Mouse (Mus musculus) MEL (cell line): ENCODE data around the gene Zap70. TPM values are rescaled to one million over a fixed set of nuclear protein-coding genes. Genes with fewer than 3 reads are reported as not detected.

Source experiments
- DNase-seq: peaks from one replicate; pipeline ENCODE4 v3.0.0; 2011; ENCODE audit warnings: low read depth, low spot score
- H3K27ac ChIP-seq: 2 replicates; pipeline ENCODE4 v1.5.1; 2012; ENCODE audit warnings: low read depth, mild to moderate bottlenecking, control low read depth, low read length, moderate library complexity; ENCODE audit not compliant: control insufficient read depth
- H3K27me3 ChIP-seq, 2 experiments: fragments of 150-350 bp in 1 of 2; sonication (generic) in 1 of 2; 2 replicates each; pipeline ENCODE4 v1.6.1; 2012; ENCODE audit warnings: low read length in 2 of 2, mild to moderate bottlenecking in 2 of 2, improper control_type of control experiment in 1 of 2, moderate library complexity in 1 of 2; ENCODE audit not compliant: insufficient read depth in 2 of 2, control insufficient read depth in 1 of 2
- H3K36me3 ChIP-seq, 2 experiments: 2 replicates each; pipeline ENCODE4 v1.6.1; 2012 to 2014; ENCODE audit warnings: low read length in 2 of 2, improper control_type of control experiment in 1 of 2, inconsistent platforms in 1 of 2, mild to moderate bottlenecking in 1 of 2; ENCODE audit not compliant: insufficient read depth in 2 of 2, control insufficient read depth in 1 of 2
- H3K4me1 ChIP-seq, 2 experiments: fragments of 150-350 bp in 1 of 2; sonication (generic) in 1 of 2; 2 replicates each; pipeline ENCODE4 v1.6.1; 2012; ENCODE audit warnings: low read length in 2 of 2, improper control_type of control experiment in 1 of 2, mild to moderate bottlenecking in 1 of 2; ENCODE audit not compliant: insufficient read depth in 2 of 2, control insufficient read depth in 1 of 2
- H3K4me3 ChIP-seq, 2 experiments: fragments of 150-350 bp in 1 of 2; sonication (generic) in 1 of 2; 2 replicates each; pipeline ENCODE4 v1.5.1; 2012; ENCODE audit warnings: low read depth in 2 of 2, low read length in 2 of 2, mild to moderate bottlenecking in 2 of 2, moderate library complexity in 2 of 2, control low read depth in 1 of 2, improper control_type of control experiment in 1 of 2; ENCODE audit not compliant: control insufficient read depth in 1 of 2, insufficient read depth in 1 of 2
- H3K79me2 ChIP-seq: 2 replicates; pipeline ENCODE4 v1.6.1; 2012; ENCODE audit warnings: mild to moderate bottlenecking, low read length, moderate library complexity; ENCODE audit not compliant: control insufficient read depth, poor library complexity, insufficient read depth
- H3K9ac ChIP-seq: 2 replicates; pipeline ENCODE4 v1.6.1; 2012; ENCODE audit warnings: low read depth, mild to moderate bottlenecking, control low read depth, low read length, moderate library complexity; ENCODE audit not compliant: control insufficient read depth, poor library complexity, severe bottlenecking
- H3K9me3 ChIP-seq: fragments of 150-350 bp; sonication (generic); replicated peaks from 2 replicates; pipeline ENCODE4 v1.6.1; 2012; ENCODE audit warnings: mild to moderate bottlenecking, low read length, improper control_type of control experiment, moderate library complexity; ENCODE audit not compliant: insufficient read depth
- CHD1 ChIP-seq: IDR thresholded peaks from 2 replicates; pipeline ENCODE4 v1.6.1; 2012; ENCODE audit warnings: low read depth, mild to moderate bottlenecking, inconsistent platforms, low read length, improper control_type of control experiment
- E2F4 ChIP-seq: IDR thresholded peaks from 2 replicates; pipeline ENCODE4 v1.6.1; 2011; ENCODE audit warnings: low read depth, low read length, improper control_type of control experiment, borderline replicate concordance
- ETS1 ChIP-seq: IDR thresholded peaks from 2 replicates; pipeline ENCODE4 v1.6.1; 2012; ENCODE audit warnings: low read depth, mild to moderate bottlenecking, inconsistent platforms, low read length, improper control_type of control experiment, moderate library complexity
- GABPA ChIP-seq: IDR thresholded peaks from 2 replicates; pipeline ENCODE4 v1.6.1; 2012; ENCODE audit warnings: low read depth, mild to moderate bottlenecking, inconsistent platforms, low read length, improper control_type of control experiment, moderate library complexity
- GATA1 ChIP-seq: IDR thresholded peaks from 2 replicates; pipeline ENCODE4 v1.6.1; 2011; ENCODE audit warnings: low read depth, low read length, improper control_type of control experiment
- HCFC1 ChIP-seq: IDR thresholded peaks from 2 replicates; pipeline ENCODE4 v1.6.1; 2012; ENCODE audit warnings: low read depth, mild to moderate bottlenecking, inconsistent platforms, low read length, improper control_type of control experiment, moderate library complexity
- KAT2A ChIP-seq: conservative IDR thresholded peaks from 2 replicates; pipeline ENCODE4 v1.6.1; 2012; ENCODE audit warnings: low read depth, low read length, improper control_type of control experiment, inconsistent platforms
- MAX ChIP-seq: IDR thresholded peaks from 2 replicates; pipeline ENCODE4 v1.6.1; 2011; ENCODE audit warnings: low read length, improper control_type of control experiment
- MEF2A ChIP-seq: IDR thresholded peaks from 2 replicates; pipeline ENCODE4 v1.6.1; 2014; ENCODE audit warnings: low read depth, mild to moderate bottlenecking, inconsistent platforms, low read length, improper control_type of control experiment; ENCODE audit not compliant: poor library complexity, insufficient replicate concordance, severe bottlenecking; ENCODE audit errors: extremely low read depth
- MXI1 ChIP-seq: IDR thresholded peaks from 2 replicates; pipeline ENCODE4 v1.6.1; 2011; ENCODE audit warnings: mild to moderate bottlenecking, low read depth, low read length, improper control_type of control experiment
- MYB ChIP-seq: IDR thresholded peaks from 2 replicates; pipeline ENCODE4 v1.6.1; 2011; ENCODE audit warnings: mild to moderate bottlenecking, low read depth, low read length, improper control_type of control experiment
- NRF1 ChIP-seq: IDR thresholded peaks from 2 replicates; pipeline ENCODE4 v1.6.1; 2014; ENCODE audit warnings: low read depth, mild to moderate bottlenecking, inconsistent platforms, low read length, improper control_type of control experiment, moderate library complexity; ENCODE audit not compliant: poor library complexity, insufficient read depth, severe bottlenecking
- POLR2A ChIP-seq, 2 experiments: IDR thresholded peaks; 2 replicates each; pipeline ENCODE4 v1.6.1; 2011 to 2012; ENCODE audit warnings: low read length in 2 of 2, mild to moderate bottlenecking in 2 of 2, control low read depth in 1 of 2, improper control_type of control experiment in 1 of 2, low read depth in 1 of 2, moderate library complexity in 1 of 2; ENCODE audit not compliant: control insufficient read depth in 1 of 2, insufficient read depth in 1 of 2, poor library complexity in 1 of 2
- RCOR1 ChIP-seq: IDR thresholded peaks from 2 replicates; pipeline ENCODE4 v1.6.1; 2012; ENCODE audit warnings: low read depth, mild to moderate bottlenecking, inconsistent platforms, low read length, improper control_type of control experiment
- SMC3 ChIP-seq: IDR thresholded peaks from 2 replicates; pipeline ENCODE4 v1.6.1; 2011; ENCODE audit warnings: low read depth, low read length, improper control_type of control experiment
- TAL1 ChIP-seq: IDR thresholded peaks from 2 replicates; pipeline ENCODE4 v1.6.1; 2012; ENCODE audit warnings: mild to moderate bottlenecking, inconsistent platforms, low read length, moderate library complexity, mixed read lengths
- TBP ChIP-seq: IDR thresholded peaks from 2 replicates; pipeline ENCODE4 v1.8.0; 2011; ENCODE audit warnings: low read depth, low read length, improper control_type of control experiment
- TCF12 ChIP-seq: IDR thresholded peaks from 2 replicates; pipeline ENCODE4 v1.6.1; 2014; ENCODE audit warnings: low read depth, mild to moderate bottlenecking, inconsistent platforms, low read length, improper control_type of control experiment, moderate library complexity
- UBTF ChIP-seq: IDR thresholded peaks from 2 replicates; pipeline ENCODE4 v1.6.1; 2012; ENCODE audit warnings: low read depth, mild to moderate bottlenecking, inconsistent platforms, low read length, improper control_type of control experiment, moderate library complexity, borderline replicate concordance; ENCODE audit not compliant: insufficient read depth
- USF2 ChIP-seq, 2 experiments: IDR thresholded peaks; 2 replicates each; pipeline ENCODE4 v1.6.1; 2011 to 2012; ENCODE audit warnings: improper control_type of control experiment in 2 of 2, low read length in 2 of 2, borderline replicate concordance in 1 of 2, inconsistent platforms in 1 of 2, low read depth in 1 of 2, mild to moderate bottlenecking in 1 of 2; ENCODE audit not compliant: insufficient read depth in 1 of 2
- ZMIZ1 ChIP-seq: IDR thresholded peaks from 2 replicates; pipeline ENCODE4 v1.6.1; 2012; ENCODE audit warnings: low read depth, mild to moderate bottlenecking, inconsistent platforms, low read length, improper control_type of control experiment, moderate library complexity
- ZNF384 ChIP-seq: IDR thresholded peaks from 2 replicates; pipeline ENCODE4 v1.6.1; 2012; ENCODE audit warnings: low read depth, mild to moderate bottlenecking, inconsistent platforms, low read length, improper control_type of control experiment
- polyA plus RNA-seq, 2 experiments: library from polyadenylated mRNA; stranded (reverse) in 1 of 2; unstranded in 1 of 2; fragments of >175 nt in 1 of 2; fragments of >200 nt in 1 of 2; gene quantifications; 2 replicates each; pipeline versions ENCODE4 v1.2.1 to v1.2.4; 2012; ENCODE audit warnings: low replicate concordance in 2 of 2, low read depth in 1 of 2; ENCODE audit not compliant: insufficient read length in 2 of 2, insufficient read depth in 1 of 2, missing spikeins in 1 of 2
- total RNA-seq: library from RNA; depleted of rRNA; stranded (reverse); fragments of 300-350 nt; gene quantifications from 2 replicates; pipeline ENCODE4 v1.2.3, GENCODE M21; 2012

Gene Zap70
- total and polyA plus RNA-seq, 3 experiments, result not detected

DNA sequence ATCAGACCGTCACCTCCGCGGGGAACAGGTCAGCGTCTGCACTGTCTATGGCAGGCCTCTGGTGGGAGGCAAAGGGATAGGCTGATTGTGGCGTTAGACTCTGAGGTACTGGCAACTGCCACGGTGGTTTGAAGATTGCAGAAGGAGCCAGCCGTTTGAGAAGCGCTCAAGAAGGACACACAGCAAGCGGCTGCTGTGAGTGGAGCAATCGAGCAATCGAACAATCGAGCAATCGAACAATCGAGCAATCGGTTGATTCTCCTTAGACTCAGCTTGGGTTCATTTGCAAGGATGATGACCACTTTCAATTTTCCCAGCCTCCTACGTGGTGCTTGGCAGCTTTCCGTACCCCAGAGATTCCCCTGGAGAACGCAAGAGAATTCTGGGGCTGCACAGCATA lies 2.5 kb upstream of the Zap70 start:
- no peak overlapping the region for H3K9ac ChIP-seq
- TF ChIP-seq UBTF, result no peak
- TF ChIP-seq SMC3, result no peak
- TF ChIP-seq GATA1, result no peak
- no peak for TF ChIP-seq MAX
- TF ChIP-seq CHD1, result no peak
- TF ChIP-seq TBP, result no peak
- no peak for TF ChIP-seq KAT2A
- no peaks in the 10 kb centered on the region for H3K27me3 ChIP-seq
- no peaks in the 10 kb centered on the region for H3K79me2 ChIP-seq
- no peak overlapping the region for H3K27ac ChIP-seq
- no peak overlapping the region for H3K4me3 ChIP-seq
- no peaks in the 10 kb centered on the region for H3K9me3 ChIP-seq
- no peaks in the 10 kb centered on the region for H3K4me1 ChIP-seq
- DNase-seq, result no peak
- H3K36me3 ChIP-seq, result no peaks in the 10 kb centered on the region

DNA sequence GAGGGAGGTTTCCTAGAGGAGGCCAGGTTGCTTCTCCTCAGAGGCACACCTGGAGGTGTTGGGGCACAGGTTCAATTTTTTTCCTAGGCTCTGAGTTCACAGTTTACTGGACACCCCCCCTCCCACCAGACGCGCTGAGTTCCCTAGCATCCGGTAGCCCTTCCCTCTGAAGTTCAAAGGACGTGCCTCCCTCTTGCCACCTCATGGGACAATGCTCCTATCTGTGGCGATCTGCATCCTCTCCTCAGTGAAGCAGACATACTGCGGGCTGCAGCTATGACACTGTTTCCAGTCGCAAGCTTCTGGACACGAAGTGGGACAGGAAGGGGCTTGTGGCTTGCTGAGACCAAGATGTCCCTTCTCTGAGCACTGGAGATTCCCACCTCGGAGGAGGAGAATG lies 1.2 kb upstream of the Zap70 start:
- no peak overlapping the region for H3K9ac ChIP-seq
- no peak for DNase-seq
- H3K79me2 ChIP-seq, result no peaks in the 10 kb centered on the region
- H3K27ac ChIP-seq, result no peak overlapping the region
- no peaks in the 10 kb centered on the region for H3K36me3 ChIP-seq
- no peaks in the 10 kb centered on the region for H3K27me3 ChIP-seq
- H3K4me1 ChIP-seq, result no peaks in the 10 kb centered on the region
- no peak for TF ChIP-seq TAL1
- no peak for TF ChIP-seq MYB
- no peak for TF ChIP-seq CHD1
- TF ChIP-seq GABPA, result no peak
- TF ChIP-seq USF2 (IDR thresholded peaks at IDR 0.05; ENCODE audit: borderline replicate concordance in 1 of 2, insufficient read depth in 1 of 2, low read depth in 1 of 2, low read length in 2 of 2), result no peak
- TF ChIP-seq TBP, result no peak
- TF ChIP-seq MAX, result no peak
- TF ChIP-seq E2F4, result no peak
- no peak for TF ChIP-seq TCF12
- TF ChIP-seq RCOR1, result no peak
- no peak for TF ChIP-seq MXI1
- TF ChIP-seq POLR2A (IDR thresholded peaks at IDR 0.05; ENCODE audit: control insufficient read depth in 1 of 2, insufficient read depth in 1 of 2, low read depth in 1 of 2, low read length in 2 of 2, poor library complexity in 1 of 2), result no peak
- no peak for TF ChIP-seq NRF1
- no peak for TF ChIP-seq MEF2A
- TF ChIP-seq ZNF384, result no peak
- TF ChIP-seq UBTF, result no peak
- no peak for TF ChIP-seq ETS1
- no peak for TF ChIP-seq ZMIZ1
- TF ChIP-seq HCFC1, result no peak
- H3K4me3 ChIP-seq, result no peak overlapping the region
- H3K9me3 ChIP-seq, result no peaks in the 10 kb centered on the region
